Mouse (Mus musculus) mature B cell (primary cell): ENCODE results near the gene Samd13.

Experiments
- in situ Hi-C: fragments of 300-500 bp; cut with MboI; formaldehyde crosslinking; loops from 2 replicates; pipeline ENCODE4 v1.14.3; 2019

Gene Samd13

DNA sequence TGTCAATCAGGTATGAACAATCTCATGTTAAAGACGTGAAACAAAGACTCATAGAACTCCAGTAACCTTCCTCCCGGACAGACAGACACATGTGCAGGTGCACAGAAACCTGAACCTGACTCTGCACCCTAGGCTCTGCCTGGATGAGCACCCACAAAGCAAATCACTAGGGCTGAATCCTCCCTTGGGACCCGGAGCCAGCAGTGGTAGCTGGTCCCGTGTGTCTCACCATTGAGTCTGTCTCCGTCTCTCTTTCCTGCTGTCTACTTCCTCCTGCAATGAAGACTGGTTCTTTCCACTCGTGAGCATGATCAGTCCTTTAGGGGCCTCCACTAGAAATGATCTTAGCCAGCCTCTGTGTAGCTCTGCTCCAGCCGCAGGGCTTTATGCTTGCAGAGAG lies 23.5 kb downstream of the Samd13 start:
- in situ Hi-C loops: no loop called here

DNA sequence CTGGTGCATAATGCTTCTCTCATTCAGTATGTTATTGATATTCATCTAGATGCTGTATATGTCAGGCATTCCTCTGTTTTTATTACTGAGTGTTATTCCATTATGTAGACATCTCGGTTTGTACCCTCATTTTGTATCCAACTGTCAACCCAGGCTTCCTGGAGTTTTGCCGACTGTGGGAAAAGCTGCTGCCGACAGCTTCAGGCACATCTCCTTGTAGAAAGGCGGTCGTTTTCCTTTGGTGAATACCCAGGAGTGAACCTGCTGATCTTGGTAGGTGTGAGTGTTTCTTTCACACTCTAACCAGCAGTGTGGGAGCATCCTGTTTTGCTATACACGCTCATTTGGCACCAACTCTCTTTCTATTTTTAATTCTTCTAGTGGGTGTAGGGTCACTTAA lies 24.4 kb downstream of the Samd13 start:
- in situ Hi-C loops: no loop called here

DNA sequence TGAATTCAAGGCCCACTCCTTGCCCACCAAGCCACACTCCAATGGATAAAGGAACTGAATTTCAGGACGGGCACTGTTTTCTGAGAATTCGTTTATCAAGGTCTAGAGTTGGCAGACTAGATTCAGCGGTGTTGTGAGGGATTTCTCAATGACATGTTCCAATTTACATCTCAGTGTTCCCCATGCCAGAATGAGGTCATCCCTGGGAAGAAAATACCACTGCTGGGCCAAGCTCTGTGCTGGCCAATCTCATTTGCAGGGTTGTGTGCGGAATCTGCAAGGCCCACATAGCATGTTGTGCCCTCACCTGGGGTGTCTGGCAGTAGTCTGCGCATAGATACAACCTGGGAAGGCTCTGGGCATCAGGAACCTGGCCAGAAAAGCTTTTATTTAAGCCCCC lies 26.1 kb downstream of the Samd13 start:
- in situ Hi-C loops: no loop called here

DNA sequence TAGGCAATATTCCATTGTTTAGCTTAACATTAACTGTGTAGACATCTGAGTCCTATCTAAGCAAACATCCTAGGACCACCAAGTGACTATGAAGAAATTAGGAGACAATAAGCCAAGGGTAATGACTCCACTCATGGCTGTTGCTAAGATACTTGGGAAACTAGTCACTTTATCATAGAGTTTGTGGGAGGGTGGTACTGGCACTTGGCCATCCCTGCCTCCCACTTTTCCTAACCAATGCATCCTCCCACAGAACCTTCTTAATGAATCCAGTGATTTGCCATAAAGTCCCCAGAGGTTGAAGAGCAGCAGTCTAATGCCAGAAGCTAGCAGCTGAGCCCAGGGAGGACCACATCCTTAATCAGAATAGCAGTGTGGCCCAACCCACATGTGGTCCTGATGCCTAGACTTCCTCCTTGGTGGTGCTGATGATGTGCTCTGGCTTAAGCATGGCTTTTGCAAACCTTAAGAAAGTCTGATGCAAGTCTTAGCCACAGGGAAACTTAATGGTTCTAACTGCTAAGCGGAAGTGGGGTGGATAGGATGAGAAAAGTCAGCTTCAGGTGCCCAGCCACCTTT lies 27.2 kb downstream of the Samd13 start:
- in situ Hi-C loops: no loop called here

DNA sequence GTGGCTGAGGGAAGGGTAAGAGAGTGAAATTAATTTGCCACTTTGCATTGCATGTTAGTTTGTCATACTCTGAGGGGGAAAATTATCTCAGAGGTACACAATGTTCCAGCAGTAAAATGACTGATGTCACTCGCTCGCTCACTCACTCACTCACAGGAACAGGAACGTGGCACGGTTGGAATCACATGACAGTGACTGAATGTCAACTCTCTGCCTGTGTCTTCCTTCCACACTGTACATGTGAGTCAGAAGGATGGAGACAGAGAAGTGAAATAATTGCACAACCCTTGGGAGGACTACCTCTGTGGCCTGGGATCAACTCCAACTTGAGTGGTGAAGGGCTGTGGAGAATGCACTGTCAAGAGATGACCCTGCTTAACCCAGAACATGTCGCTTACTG lies 28.0 kb downstream of the Samd13 start:
- in situ Hi-C loops: no loop called here

DNA sequence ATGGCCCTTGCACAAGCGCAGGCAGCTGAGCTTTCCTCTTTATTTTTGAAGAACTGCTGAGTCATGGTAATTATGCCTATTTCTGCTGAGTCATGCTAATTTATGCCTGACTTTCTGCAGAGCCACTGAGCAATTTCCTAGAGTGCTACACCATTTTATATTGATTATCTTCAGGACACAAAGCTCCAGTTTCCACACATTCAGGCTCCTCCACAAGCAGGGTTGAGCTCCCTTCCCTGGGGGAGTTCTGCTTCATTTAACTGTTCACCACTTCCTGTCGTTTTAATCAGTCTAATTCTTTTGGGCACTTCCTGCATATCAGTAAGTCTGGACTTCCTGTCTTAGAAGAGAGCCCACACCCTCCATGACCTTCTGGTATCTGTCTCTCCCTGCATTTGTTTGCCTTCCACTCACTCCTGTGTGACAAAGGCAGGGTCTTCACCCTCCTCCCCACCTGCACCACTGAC lies 30.2 kb downstream of the Samd13 start:
- in situ Hi-C loops: no loop called here

GRCm38 (mm10) chr3:146653692-146654091 lies 31.7 kb downstream of the Samd13 start:
- in situ Hi-C loops: no loop called here

DNA sequence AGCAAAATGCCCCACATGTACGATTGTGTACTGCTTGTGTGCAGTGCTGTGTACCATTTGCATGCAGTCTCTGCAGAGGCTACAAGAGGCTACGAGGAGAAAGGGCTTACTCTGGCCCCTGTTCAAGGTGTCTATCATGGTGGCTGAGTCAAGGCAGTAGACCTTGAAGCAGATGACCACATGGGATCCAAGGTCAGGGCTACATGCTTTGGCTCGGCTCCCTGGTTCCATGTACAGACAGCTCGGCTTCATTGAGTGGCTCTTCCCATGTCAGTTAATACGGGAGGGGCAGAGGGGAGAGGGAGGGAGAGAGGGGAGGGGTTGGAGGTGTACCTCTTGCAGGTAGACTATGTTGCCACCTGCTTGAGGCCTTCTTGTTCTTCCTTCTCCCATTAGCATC lies 33.0 kb downstream of the Samd13 start:
- in situ Hi-C loops: no loop called here

DNA sequence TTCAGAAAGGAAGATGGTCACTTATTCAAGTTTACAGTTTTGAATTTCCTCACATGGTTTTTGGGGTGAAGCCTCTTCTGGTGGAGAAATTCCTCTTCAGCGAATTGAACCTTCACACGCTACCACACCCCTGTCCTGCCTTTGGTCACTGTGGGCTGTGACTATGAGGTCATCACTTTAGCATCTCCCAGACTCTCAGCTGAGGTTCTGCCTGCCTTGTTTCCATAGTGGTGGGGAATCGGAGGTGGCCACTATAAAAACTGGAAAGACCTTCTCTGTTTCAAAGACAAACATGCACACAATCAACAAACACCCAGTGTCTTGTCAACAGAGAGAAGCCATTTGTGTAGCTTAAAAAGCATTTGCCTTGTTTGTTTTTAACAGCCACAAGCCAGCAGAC lies 34.2 kb downstream of the Samd13 start, which contains the start of gene 4930503B20Rik:
Gene 4930503B20Rik, minus strand, starts transcription at position 101 of the 400 bp plus-strand sequence.
- in situ Hi-C loops: no loop called here

DNA sequence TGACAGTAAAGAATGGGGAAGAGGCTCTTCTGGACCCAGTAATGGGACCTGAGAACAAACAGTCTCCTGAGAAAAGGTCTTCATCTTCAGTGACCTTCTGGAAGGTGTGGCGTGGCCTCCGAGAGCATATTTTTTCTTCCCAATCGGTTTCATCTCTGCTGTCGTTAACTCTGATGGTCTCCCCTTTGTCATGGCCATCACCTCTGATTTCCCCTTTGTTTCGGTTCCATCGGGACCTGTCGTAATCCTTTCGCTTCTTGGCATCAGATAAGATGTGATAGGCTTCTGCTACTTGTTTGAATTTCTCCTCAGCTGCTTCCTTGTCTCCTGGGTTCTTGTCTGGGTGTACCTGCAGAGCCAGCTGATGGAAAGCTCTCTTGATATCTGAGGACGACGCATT lies 34.7 kb downstream of the Samd13 start:
- in situ Hi-C loops: no loop called here

GRCm38 (mm10) chr3:146649311-146649894 lies 36.0 kb downstream of the Samd13 start:
- in situ Hi-C loops: no loop called here

DNA sequence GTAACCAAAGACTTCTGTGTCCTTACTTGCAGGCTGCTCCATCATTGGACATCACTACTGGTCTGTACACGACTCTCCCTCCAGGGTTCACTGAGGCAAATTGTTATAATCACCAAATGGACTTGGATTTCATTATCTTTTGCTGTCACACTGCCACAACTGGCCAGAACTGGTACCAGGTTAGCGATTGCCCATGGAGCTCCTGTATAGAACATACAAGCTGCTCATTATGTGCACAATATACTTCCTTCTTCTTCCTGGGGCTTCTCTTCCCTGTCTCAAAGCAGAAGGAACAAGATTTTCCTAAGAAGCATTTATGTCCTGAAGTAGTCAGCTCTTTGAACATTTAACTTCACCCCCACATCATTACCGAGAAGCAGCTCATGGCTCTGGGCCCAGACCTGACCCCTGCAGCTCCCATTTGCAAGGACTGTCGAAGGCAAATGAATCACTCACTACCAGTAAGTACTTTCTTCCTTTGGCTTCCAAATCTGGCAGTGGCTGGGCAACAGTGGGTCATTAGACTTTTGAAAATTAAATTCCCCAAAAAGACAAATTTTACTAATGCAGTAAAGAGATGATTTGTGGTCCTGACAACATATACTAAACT lies 43.5 kb downstream of the Samd13 start:
- in situ Hi-C loops: no loop called here

GRCm38 (mm10) chr3:146632506-146632905 lies 52.9 kb downstream of the Samd13 start:
- in situ Hi-C loops: no loop called here

GRCm38 (mm10) chr3:146628227-146628982 lies 57.0 kb downstream of the Samd13 start:
- in situ Hi-C loops: no loop called here

GRCm38 (mm10) chr3:146625766-146626165 lies 59.6 kb downstream of the Samd13 start:
- in situ Hi-C loops: no loop called here

DNA sequence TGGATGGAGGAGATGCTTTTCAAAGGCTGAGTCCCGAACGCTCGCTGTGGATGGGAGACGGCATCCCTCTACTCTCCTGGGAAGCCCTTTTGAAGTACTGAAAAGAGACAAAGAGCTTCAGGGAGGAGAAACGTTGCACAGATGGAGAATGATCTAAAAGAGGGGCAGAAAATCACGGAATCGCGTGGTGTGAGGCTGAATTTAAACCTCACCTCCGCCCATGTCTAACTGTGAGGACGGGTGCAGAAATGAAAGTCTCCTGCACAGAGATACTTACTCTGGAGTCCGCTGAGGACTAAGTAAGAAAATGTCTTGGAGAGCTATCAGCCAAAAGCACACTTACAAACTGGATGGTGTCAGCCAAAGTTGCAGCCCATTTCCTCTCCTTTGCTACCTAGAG lies 63.4 kb downstream of the Samd13 start:
- in situ Hi-C loops: no loop called here

- in situ Hi-C loops: no loop called here
Observed at GRCm38 (mm10) chr3:146620555-146621249, 64.7 kb downstream of the Samd13 start.

GRCm38 (mm10) chr3:146620101-146620500 lies 65.3 kb downstream of the Samd13 start:
- in situ Hi-C loops: no loop called here

DNA sequence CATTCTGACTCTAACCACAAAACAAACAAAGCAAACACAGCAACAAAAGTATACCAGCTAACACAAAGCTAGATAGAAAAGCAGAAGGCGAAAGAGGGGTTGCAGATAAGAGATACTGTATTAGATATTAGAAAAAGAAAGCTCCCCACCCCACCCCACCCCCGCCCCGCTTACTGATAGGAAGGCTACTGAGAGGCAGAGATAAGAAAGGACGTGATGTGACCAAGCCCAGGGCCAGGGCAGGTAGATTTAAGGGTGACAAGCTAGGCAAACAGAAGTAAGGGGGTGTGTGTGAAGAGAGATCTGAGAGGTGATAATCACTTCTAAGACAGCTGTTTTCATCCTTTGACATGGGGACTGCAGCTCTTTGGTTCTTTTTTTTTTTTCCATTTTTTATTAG lies 67.0 kb downstream of the Samd13 start:
- in situ Hi-C loops: no loop called here

DNA sequence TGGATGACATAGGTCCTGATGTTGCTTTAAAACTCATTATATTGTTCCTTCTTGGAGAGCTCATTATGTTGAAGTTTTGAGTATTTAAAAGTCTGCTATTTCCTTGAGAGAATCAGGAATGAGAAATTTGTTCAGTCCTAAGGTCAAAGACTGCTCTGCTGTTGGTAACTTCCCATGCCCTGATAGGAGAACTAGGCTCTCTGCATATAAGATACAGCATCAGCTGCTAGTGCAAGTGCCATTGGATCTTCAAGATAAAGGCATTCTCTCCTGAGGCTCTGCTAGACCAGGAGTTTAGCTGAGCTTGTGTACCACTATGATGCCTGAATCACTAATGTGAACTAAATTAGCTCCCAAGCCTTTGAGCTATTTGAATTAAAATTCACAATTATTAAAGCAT lies 67.4 kb downstream of the Samd13 start:
- in situ Hi-C loops: no loop called here

GRCm38 (mm10) chr3:146616533-146617283 lies 68.7 kb downstream of the Samd13 start:
- in situ Hi-C loops: no loop called here
